Mouse (Mus musculus): Measurements from ENCODE around the gene Tmcc1. TPM values are rescaled to one million over a fixed set of nuclear protein-coding genes. Genes with fewer than 3 reads are reported as not detected.

Tmcc1 gene
- polyA plus RNA-seq, 1 experiment from 2014 or later: 33.2 TPM

GRCm38 (mm10) chr6:116005275-116005958 is 187.9 kb downstream of the Tmcc1 start:
- no peak overlapping the region for H3K4me3 ChIP-seq (replicated peaks)
- no peaks in the 10 kb centered on the region for H3K4me1 ChIP-seq
- no peak for ATAC-seq (ENCODE audit: low FRiP score)
- H3K9me3 ChIP-seq: no peaks in the 10 kb centered on the region
- H3K36me3 ChIP-seq (replicated peaks): no peaks in the 10 kb centered on the region
- 73% methylated on average over 17 of the region's 17 CpGs for WGBS
- H3K4me2 ChIP-seq: no peak overlapping the region
- H3K9ac ChIP-seq: no peak overlapping the region
- H3K27me3 ChIP-seq: peaks cover 4% of the 10 kb centered on the region; the same call in 1 of the 2 replicates
- no peak overlapping the region for H3K27ac ChIP-seq

- H3K27me3 ChIP-seq: peaks cover 4% of the 10 kb centered on the region; the same call in 1 of the 2 replicates
- no peak overlapping the region for H3K9ac ChIP-seq
- no peak for ATAC-seq (ENCODE audit: low FRiP score)
- no peaks in the 10 kb centered on the region for H3K36me3 ChIP-seq (replicated peaks)
- WGBS: 94% methylated on average over 6 of the region's 6 CpGs
- H3K4me2 ChIP-seq: no peak overlapping the region
- no peaks in the 10 kb centered on the region for H3K4me1 ChIP-seq
- no peak overlapping the region for H3K27ac ChIP-seq
- H3K4me3 ChIP-seq (replicated peaks): no peak overlapping the region
- no peaks in the 10 kb centered on the region for H3K9me3 ChIP-seq
Measured at GRCm38 (mm10) chr6:116004716-116005115, 188.6 kb downstream of the Tmcc1 start.

GRCm38 (mm10) chr6:116004069-116004468 is 189.2 kb downstream of the Tmcc1 start:
- no peaks in the 10 kb centered on the region for H3K4me1 ChIP-seq

GRCm38 (mm10) chr6:116003516-116003915 is 189.8 kb downstream of the Tmcc1 start:
- 86% methylated on average over 5 of the region's 5 CpGs for WGBS
- no peaks in the 10 kb centered on the region for H3K4me1 ChIP-seq
- H3K9ac ChIP-seq: no peak overlapping the region

More at GRCm38 (mm10) chr6:116004069-116004468, 189.2 kb downstream of the Tmcc1 start:
- Histone ChIP-seq H3K4me3 (replicated peaks) (no peak overlapping the region), H3K27me3 (peaks cover 4% of the 10 kb centered on the region; the same call in 1 of the 2 replicates), H3K36me3 (replicated peaks) (no peaks in the 10 kb centered on the region), H3K9me3 (no peaks in the 10 kb centered on the region), H3K9ac (no peak overlapping the region), H3K4me2 (no peak overlapping the region), H3K27ac (no peak overlapping the region)
- 63% methylated on average over 7 of the region's 7 CpGs for WGBS
- no peak for ATAC-seq (ENCODE audit: low FRiP score)

GRCm38 (mm10) chr6:116002311-116003104 is 190.8 kb downstream of the Tmcc1 start:
- WGBS: 76% methylated on average over 12 of the region's 12 CpGs
- no peak overlapping the region for H3K27ac ChIP-seq

More at GRCm38 (mm10) chr6:116003516-116003915, 189.8 kb downstream of the Tmcc1 start:
- Histone ChIP-seq H3K27ac (no peak overlapping the region), H3K36me3 (replicated peaks) (no peaks in the 10 kb centered on the region), H3K9me3 (no peaks in the 10 kb centered on the region), H3K4me2 (no peak overlapping the region), H3K27me3 (peaks cover 4% of the 10 kb centered on the region; the same call in 1 of the 2 replicates), H3K4me3 (replicated peaks) (no peak overlapping the region)
- no peak for ATAC-seq (ENCODE audit: low FRiP score)

GRCm38 (mm10) chr6:116000851-116001250 is 192.4 kb downstream of the Tmcc1 start:
- 84% methylated on average over 5 of the region's 5 CpGs for WGBS
- H3K4me1 ChIP-seq: peaks cover 8% of the 10 kb centered on the region; the same call in 1 of the 2 replicates
- no peak for ATAC-seq (ENCODE audit: low FRiP score)

More at GRCm38 (mm10) chr6:116002311-116003104, 190.8 kb downstream of the Tmcc1 start:
- no peak overlapping the region for H3K4me2 ChIP-seq
- H3K9me3 ChIP-seq: no peaks in the 10 kb centered on the region
- peaks cover 5% of the 10 kb centered on the region; the same call in 1 of the 2 replicates for H3K4me1 ChIP-seq
- ATAC-seq (ENCODE audit: low FRiP score): no peak
- no peak overlapping the region for H3K9ac ChIP-seq
- H3K4me3 ChIP-seq (replicated peaks): no peak overlapping the region
- H3K36me3 ChIP-seq (replicated peaks): no peaks in the 10 kb centered on the region
- peaks cover 4% of the 10 kb centered on the region for H3K27me3 ChIP-seq

GRCm38 (mm10) chr6:115999227-115999626 is 194.1 kb downstream of the Tmcc1 start:
- H3K27ac ChIP-seq: no peak overlapping the region
- ATAC-seq (ENCODE audit: low FRiP score): no peak
- H3K27me3 ChIP-seq: peaks cover 16% of the 10 kb centered on the region
- WGBS: 80% methylated on average over 2 of the region's 2 CpGs
- H3K4me3 ChIP-seq (replicated peaks): no peak overlapping the region
- H3K9me3 ChIP-seq: no peaks in the 10 kb centered on the region
- H3K4me1 ChIP-seq: peaks cover 11% of the 10 kb centered on the region
- no peak overlapping the region for H3K9ac ChIP-seq
- H3K36me3 ChIP-seq (replicated peaks): no peaks in the 10 kb centered on the region
- no peak overlapping the region for H3K4me2 ChIP-seq

More at GRCm38 (mm10) chr6:116000851-116001250, 192.4 kb downstream of the Tmcc1 start:
- Histone ChIP-seq H3K27ac (no peak overlapping the region), H3K27me3 (peaks cover 7% of the 10 kb centered on the region), H3K9me3 (no peaks in the 10 kb centered on the region), H3K4me2 (no peak overlapping the region), H3K4me3 (replicated peaks) (no peak overlapping the region), H3K36me3 (replicated peaks) (no peaks in the 10 kb centered on the region), H3K9ac (no peak overlapping the region)

GRCm38 (mm10) chr6:115998758-115999157 is 194.5 kb downstream of the Tmcc1 start:
- ATAC-seq (ENCODE audit: low FRiP score): no peak
- 78% methylated on average over 7 of the region's 7 CpGs for WGBS
- Histone ChIP-seq H3K4me2 (no peak overlapping the region), H3K9ac (no peak overlapping the region), H3K9me3 (no peaks in the 10 kb centered on the region), H3K4me1 (peaks cover 16% of the 10 kb centered on the region), H3K36me3 (replicated peaks) (no peaks in the 10 kb centered on the region), H3K27me3 (peaks cover 21% of the 10 kb centered on the region), H3K27ac (no peak overlapping the region), H3K4me3 (replicated peaks) (no peak overlapping the region)

GRCm38 (mm10) chr6:115997726-115998311 is 195.5 kb downstream of the Tmcc1 start:
- Histone ChIP-seq H3K9ac (no peak overlapping the region), H3K27ac (no peak overlapping the region), H3K4me1 (peaks cover 24% of the 10 kb centered on the region), H3K27me3 (peaks cover 30% of the 10 kb centered on the region), H3K4me3 (replicated peaks) (no peak overlapping the region), H3K9me3 (no peaks in the 10 kb centered on the region), H3K36me3 (replicated peaks) (no peaks in the 10 kb centered on the region), H3K4me2 (no peak overlapping the region)
- 30% methylated on average over 3 of the region's 3 CpGs for WGBS
- ATAC-seq (ENCODE audit: low FRiP score): no peak

GRCm38 (mm10) chr6:115996171-115996851 is 197.0 kb downstream of the Tmcc1 start:
- H3K27ac ChIP-seq: no peak overlapping the region
- peaks cover 31% of the 10 kb centered on the region for H3K4me1 ChIP-seq
- no peak overlapping the region for H3K4me3 ChIP-seq (replicated peaks)
- no peaks in the 10 kb centered on the region for H3K9me3 ChIP-seq
- H3K9ac ChIP-seq: no peak overlapping the region
- peaks cover 45% of the 10 kb centered on the region for H3K27me3 ChIP-seq
- H3K4me2 ChIP-seq: no peak overlapping the region
- no peaks in the 10 kb centered on the region for H3K36me3 ChIP-seq (replicated peaks)
- ATAC-seq (ENCODE audit: low FRiP score): no peak
- WGBS: 35% methylated on average over 6 of the region's 6 CpGs

- H3K9me3 ChIP-seq: no peaks in the 10 kb centered on the region
- peaks cover 53% of the 10 kb centered on the region for H3K27me3 ChIP-seq
- peak overlapping the region; percentile 47 for H3K4me3 ChIP-seq (replicated peaks)
- peaks cover 33% of the 10 kb centered on the region for H3K4me1 ChIP-seq
- peak overlapping the region; percentile 84 for H3K4me2 ChIP-seq
- peak overlapping the region; percentile 31; the same call in 1 of the 2 replicates for H3K27ac ChIP-seq
- no peaks in the 10 kb centered on the region for H3K36me3 ChIP-seq (replicated peaks)
- H3K9ac ChIP-seq: no peak overlapping the region; the same call in 1 of the 2 replicates
- no peak for ATAC-seq (ENCODE audit: low FRiP score)
- 57% methylated on average over 4 of the region's 4 CpGs for WGBS
Measured at GRCm38 (mm10) chr6:115995531-115995941, 197.8 kb downstream of the Tmcc1 start.
